Mouse (Mus musculus): ENCODE measurements around the gene Pole. TPM values are rescaled to one million over a fixed set of nuclear protein-coding genes. Genes with fewer than 3 reads are reported as not detected.

Pole gene
- polyA plus RNA-seq, 1 experiment, result 9.2 TPM

GRCm38 (mm10) chr5:110330508-110330907, 44.4 kb downstream of the Pole start:
- H3K4me3 ChIP-seq (ENCODE audit: insufficient read depth, low read length), result no peak overlapping the region
- TF ChIP-seq POLR2A (IDR thresholded peaks at IDR 0.05; ENCODE audit: borderline replicate concordance, low read depth, low read length) (no peak), CTCF (IDR thresholded peaks at IDR 0.05; ENCODE audit: low read depth, low read length) (no peak)
- H3K4me1 ChIP-seq (ENCODE audit: control insufficient read depth, insufficient read depth, low read length), result peaks cover 6% of the 10 kb centered on the region; the same call in 1 of the 2 replicates
- no peak overlapping the region for H3K27ac ChIP-seq (ENCODE audit: insufficient read depth, low read depth, low read length)

- H3K4me1 ChIP-seq (ENCODE audit: control insufficient read depth, insufficient read depth, low read length), result 0 out of 2 replicates have a peak, but pooled peaks cover 3% of the 10 kb centered on the region
- H3K27ac ChIP-seq (ENCODE audit: insufficient read depth, low read depth, low read length), result no peak overlapping the region
- TF ChIP-seq POLR2A (IDR thresholded peaks at IDR 0.05; ENCODE audit: borderline replicate concordance, low read depth, low read length) (no peak), CTCF (IDR thresholded peaks at IDR 0.05; ENCODE audit: low read depth, low read length) (no peak)
- H3K4me3 ChIP-seq (ENCODE audit: insufficient read depth, low read length), result no peak overlapping the region
Observed at GRCm38 (mm10) chr5:110338792-110339191, 52.7 kb downstream of the Pole start.

GRCm38 (mm10) chr5:110342648-110343284, 56.7 kb downstream of the Pole start, which contains the start of gene P2rx2:
P2rx2 (minus strand) TSS chr5:110343212.
- Histone ChIP-seq H3K4me3 (ENCODE audit: insufficient read depth, low read length) (peak within 1 kb of the TSS; percentile 46), H3K27ac (ENCODE audit: insufficient read depth, low read depth, low read length) (no peak within 1 kb of the TSS), H3K4me1 (ENCODE audit: control insufficient read depth, insufficient read depth, low read length) (0 out of 2 replicates have a peak, but pooled peaks cover 3% of the 10 kb centered on the region)
- no peak for TF ChIP-seq CTCF (IDR thresholded peaks at IDR 0.05; ENCODE audit: low read depth, low read length)

GRCm38 (mm10) chr5:110344524-110344923, 58.4 kb downstream of the Pole start, which contains the start of gene Lrcol1:
Lrcol1 (plus strand) TSS chr5:110344730.
- Histone ChIP-seq H3K4me1 (ENCODE audit: control insufficient read depth, insufficient read depth, low read length) (no peaks in the 10 kb centered on the region), H3K27ac (ENCODE audit: insufficient read depth, low read depth, low read length) (no peak within 1 kb of the TSS), H3K4me3 (ENCODE audit: insufficient read depth, low read length) (no peak within 1 kb of the TSS)
- TF ChIP-seq POLR2A (IDR thresholded peaks at IDR 0.05; ENCODE audit: borderline replicate concordance, low read depth, low read length), result no peak
- TF ChIP-seq CTCF (IDR thresholded peaks at IDR 0.05; ENCODE audit: low read depth, low read length), result no peak

GRCm38 (mm10) chr5:110345553-110345952, 59.4 kb downstream of the Pole start:
- TF ChIP-seq CTCF (IDR thresholded peaks at IDR 0.05; ENCODE audit: low read depth, low read length), result no peak
- TF ChIP-seq POLR2A (IDR thresholded peaks at IDR 0.05; ENCODE audit: borderline replicate concordance, low read depth, low read length), result no peak
- no peak overlapping the region for H3K27ac ChIP-seq (ENCODE audit: insufficient read depth, low read depth, low read length)
- no peaks in the 10 kb centered on the region for H3K4me1 ChIP-seq (ENCODE audit: control insufficient read depth, insufficient read depth, low read length)
- H3K4me3 ChIP-seq (ENCODE audit: insufficient read depth, low read length), result no peak overlapping the region

DNA sequence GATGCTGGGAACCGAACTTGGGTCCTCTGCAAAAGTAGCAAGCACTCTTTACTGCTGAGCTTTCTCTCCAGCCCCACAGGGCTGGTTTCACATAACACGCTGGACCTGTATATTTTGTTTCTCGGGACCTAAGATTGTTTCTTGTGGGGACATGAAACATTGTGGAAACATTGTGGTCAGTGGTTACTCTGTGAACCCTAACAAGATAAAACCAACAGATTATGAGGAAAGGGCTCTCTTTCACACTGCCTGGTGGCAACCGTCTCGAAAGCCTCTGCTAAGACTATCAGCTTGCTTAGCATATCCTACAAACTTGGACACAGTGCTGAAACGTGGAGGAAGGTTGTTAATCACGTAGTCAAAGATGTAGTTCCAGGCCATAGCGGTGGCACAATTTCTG, 60.9 kb downstream of the Pole start:
- Histone ChIP-seq H3K27ac (ENCODE audit: insufficient read depth, low read depth, low read length) (no peak overlapping the region), H3K4me1 (ENCODE audit: control insufficient read depth, insufficient read depth, low read length) (no peaks in the 10 kb centered on the region), H3K4me3 (ENCODE audit: insufficient read depth, low read length) (no peak overlapping the region)
- no peak for TF ChIP-seq POLR2A (IDR thresholded peaks at IDR 0.05; ENCODE audit: borderline replicate concordance, low read depth, low read length)
- no peak for TF ChIP-seq CTCF (IDR thresholded peaks at IDR 0.05; ENCODE audit: low read depth, low read length)

- Histone ChIP-seq H3K4me1 (ENCODE audit: control insufficient read depth, insufficient read depth, low read length) (no peaks in the 10 kb centered on the region), H3K4me3 (ENCODE audit: insufficient read depth, low read length) (no peak overlapping the region), H3K27ac (ENCODE audit: insufficient read depth, low read depth, low read length) (no peak overlapping the region)
- TF ChIP-seq CTCF (IDR thresholded peaks at IDR 0.05; ENCODE audit: low read depth, low read length), result peak; percentile 12; the same call in 1 of the 2 replicates
- TF ChIP-seq POLR2A (IDR thresholded peaks at IDR 0.05; ENCODE audit: borderline replicate concordance, low read depth, low read length), result no peak
Observed at GRCm38 (mm10) chr5:110354716-110355115, 68.6 kb downstream of the Pole start.

DNA sequence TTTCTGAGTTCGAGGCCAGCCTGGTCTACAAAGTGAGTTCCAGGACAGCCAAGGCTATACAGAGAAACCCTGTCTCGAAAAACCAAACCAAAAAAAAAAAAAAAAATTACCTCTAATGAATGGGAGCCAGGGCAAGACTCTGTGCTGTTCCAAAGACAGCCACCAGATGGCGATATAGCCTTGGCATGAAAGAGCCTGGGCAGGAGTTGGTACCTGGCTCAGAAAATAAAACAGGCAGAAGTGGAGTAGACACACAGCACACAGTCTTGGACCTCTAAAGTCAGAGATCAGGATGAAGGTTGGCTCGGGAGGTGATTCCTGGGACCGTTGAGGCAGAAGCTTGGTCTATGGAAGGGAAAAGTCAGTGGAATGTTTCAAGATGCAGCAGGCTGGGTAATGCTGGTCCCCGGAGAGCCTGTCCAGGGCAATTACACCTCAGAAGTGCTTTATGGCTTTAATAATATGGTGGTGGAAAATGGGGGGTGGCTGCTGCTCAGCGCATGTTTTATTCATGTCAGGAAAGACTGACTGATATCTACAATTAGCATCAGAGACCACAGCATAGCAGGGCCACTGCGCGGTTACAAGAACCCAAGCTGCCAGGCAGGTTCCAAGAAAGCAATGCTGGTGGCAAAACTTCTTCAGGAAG, 71.5 kb downstream of the Pole start:
- Histone ChIP-seq H3K4me1 (ENCODE audit: control insufficient read depth, insufficient read depth, low read length) (no peaks in the 10 kb centered on the region), H3K27ac (ENCODE audit: insufficient read depth, low read depth, low read length) (no peak overlapping the region), H3K4me3 (ENCODE audit: insufficient read depth, low read length) (no peak overlapping the region)
- TF ChIP-seq POLR2A (IDR thresholded peaks at IDR 0.05; ENCODE audit: borderline replicate concordance, low read depth, low read length) (no peak), CTCF (IDR thresholded peaks at IDR 0.05; ENCODE audit: low read depth, low read length) (peak; percentile 98)

- H3K27ac ChIP-seq (ENCODE audit: insufficient read depth, low read depth, low read length), result no peak overlapping the region
- TF ChIP-seq CTCF (IDR thresholded peaks at IDR 0.05; ENCODE audit: low read depth, low read length) (no peak), POLR2A (IDR thresholded peaks at IDR 0.05; ENCODE audit: borderline replicate concordance, low read depth, low read length) (no peak)
Observed at GRCm38 (mm10) chr5:110361465-110361864, 75.4 kb downstream of the Pole start.

DNA sequence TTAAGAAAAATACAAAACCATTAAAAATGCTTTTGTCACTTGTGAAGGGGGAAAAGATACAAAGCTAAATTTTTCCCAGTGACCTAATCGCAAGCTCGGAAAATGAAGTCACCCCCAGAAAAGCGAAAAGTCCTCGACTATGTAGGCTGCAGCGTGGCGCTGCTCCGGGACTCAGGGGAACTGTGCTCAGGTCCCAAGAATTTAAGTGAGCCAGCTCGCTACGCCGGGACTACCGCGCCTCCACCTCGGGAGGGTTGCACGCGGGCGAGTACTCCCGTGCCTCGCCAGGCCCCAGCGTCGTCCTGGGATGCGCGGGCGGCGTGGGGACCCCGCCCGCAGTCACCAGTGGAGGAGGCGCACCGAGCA, 76.7 kb downstream of the Pole start:
- Histone ChIP-seq H3K4me1 (ENCODE audit: control insufficient read depth, insufficient read depth, low read length) (no peaks in the 10 kb centered on the region), H3K4me3 (ENCODE audit: insufficient read depth, low read length) (peak overlapping the region; percentile 62), H3K27ac (ENCODE audit: insufficient read depth, low read depth, low read length) (no peak overlapping the region)
- TF ChIP-seq POLR2A (IDR thresholded peaks at IDR 0.05; ENCODE audit: borderline replicate concordance, low read depth, low read length) (no peak), CTCF (IDR thresholded peaks at IDR 0.05; ENCODE audit: low read depth, low read length) (no peak)

More at GRCm38 (mm10) chr5:110361465-110361864, 75.4 kb downstream of the Pole start:
- H3K4me3 ChIP-seq (ENCODE audit: insufficient read depth, low read length), result no peak overlapping the region
- H3K4me1 ChIP-seq (ENCODE audit: control insufficient read depth, insufficient read depth, low read length), result no peaks in the 10 kb centered on the region

All from bone marrow macrophage, adult 2 months (primary cell).